31 mouse cellular contexts compared by ENCODE assay signal in the genomic region with DNA sequence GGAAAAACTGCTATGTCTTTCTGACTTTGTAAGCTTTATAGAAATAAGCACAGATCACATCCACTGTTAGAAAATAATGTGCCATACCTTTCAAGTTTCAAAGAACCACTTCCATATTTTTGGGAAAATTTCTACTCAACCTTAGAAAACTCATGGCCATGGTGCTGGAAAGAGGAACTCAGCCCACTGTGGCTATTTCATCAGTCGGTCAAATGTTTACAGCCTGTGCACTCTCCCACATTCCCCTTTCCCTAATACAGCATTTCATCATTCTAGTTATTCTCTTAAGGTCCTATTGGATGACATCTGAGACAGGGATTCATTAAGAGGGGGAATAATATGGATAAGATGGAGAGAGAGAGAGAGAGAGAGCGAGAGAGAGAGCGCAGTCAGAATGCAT. TPM values are rescaled to one million over a fixed set of nuclear protein-coding genes. Genes with fewer than 3 reads are reported as not detected.
DNase-seq lines count a peak whose midpoint lies in the region; ATAC-seq and TF ChIP-seq lines count a peak whose summit lies in the region.
"Had no signal": no experiment of that assay in that cellular context is flagged by ENCODE, and none has a peak within 500 bp of the region (broad histone marks: within the 10 kb centered on the region; RNA-seq: fewer than 3 reads in every experiment).

No protein-coding gene starts in this region.

- DNase-seq in lung, postnatal 36 days = peak; percentile 15
- no peak for DNase-seq in lung, adult 2 months
- no peak for DNase-seq in urinary bladder, postnatal 14 days (ENCODE audit: low spot score)
- DNase-seq in thymus, postnatal 0 days (ENCODE audit: low spot score) = no peak
- DNase-seq: adrenal gland, adult 2 months; adrenal gland, postnatal 10 days; adrenal gland, postnatal 25 days; B cell, adult 2 months; cerebellum, adult 11 months; cerebellum, adult 18-20 months; cerebellum, adult 8-10 months; cerebellum, adult 9-11 months; cerebellum, postnatal 14 days; cerebellum, postnatal 36 days; embryo, embryonic 11 days had no signal

- TF ChIP-seq CTCF in lung, adult 2 months (IDR thresholded peaks at IDR 0.05; ENCODE audit: insufficient read depth, low read length) = no peak

- WGBS in lung, adult 2 months = 80% methylated on average over 3 of the region's 3 CpGs

- peak; percentile 38 for ATAC-seq in megakaryocyte, adult 5-6 weeks (ENCODE audit: poor library complexity, severe bottlenecking)
- ATAC-seq: activated CD4-positive, CD25-positive, alpha-beta regulatory T cell, adult 4 months; CD4-positive, CD25-positive, alpha-beta regulatory T cell, adult 4 months; forebrain, embryonic 14.5 days; forebrain, embryonic 16.5 days; Patski had no signal

- TF ChIP-seq POLR2A in lung, adult 2 months (IDR thresholded peaks at IDR 0.05; ENCODE audit: borderline replicate concordance, extremely low read depth, low read depth, low read length) = no peak

- H3K4me3 ChIP-seq in lung, adult 2 months (replicated peaks; ENCODE audit: extremely low read depth, low read depth, low read length) = no peak overlapping the region
- H3K4me3 ChIP-seq: embryonic facial prominence, embryonic 13.5 days; embryonic facial prominence, embryonic 15.5 days; erythroblast, embryonic 14.5 days; forebrain, embryonic 10.5 days; forebrain, embryonic 12.5 days had no signal

- no peaks in the 10 kb centered on the region for H3K4me1 ChIP-seq in lung, adult 2 months (ENCODE audit: control insufficient read depth, insufficient read depth, low read length)

RNA-seq across cellular contexts. Expression of a gene that starts 2.2 kb away (rescaled TPM):
- 0.87 and 1.5 TPM in 2 replicates for polyA plus RNA-seq in lung, adult 2 months (2012; rRNA removed)
- not detected in 2 replicates for total RNA-seq in megakaryocyte, adult 5-6 weeks (2015)
- not detected in 2 replicates for total RNA-seq in megakaryocyte, adult 5-6 weeks (2017)
- polyA plus RNA-seq in thymus, postnatal 0 days (2015; fragmentation: Nextera tagmentation; extraction: Ambion mirVana) = 0.94 and 1.3 TPM in 2 replicates
- total RNA-seq: adrenal gland, adult 2 months; adrenal gland, postnatal 10 days; adrenal gland, postnatal 25 days; adrenal gland, postnatal 4 days; CH12.LX had no signal
- polyA plus RNA-seq: activated CD4-positive, CD25-positive, alpha-beta regulatory T cell, adult 4 months; brain, embryonic 14.5 days; forebrain, embryonic 10.5 days; forebrain, embryonic 12.5 days; forebrain, embryonic 14.5 days; Patski had no signal

RNA-seq across cellular contexts. Expression of a gene that starts 10.6 kb away (rescaled TPM):
- 247 and 423 TPM in 2 replicates for polyA plus RNA-seq in lung, adult 2 months (2012; rRNA removed)
- not detected in 2 replicates for total RNA-seq in megakaryocyte, adult 5-6 weeks (2015)
- total RNA-seq in megakaryocyte, adult 5-6 weeks (2017) = not detected in 2 replicates
- 0.12 and 0.22 TPM in 2 replicates for polyA plus RNA-seq in thymus, postnatal 0 days (2015; fragmentation: Nextera tagmentation; extraction: Ambion mirVana)
- total RNA-seq: adrenal gland, adult 2 months; adrenal gland, postnatal 10 days; adrenal gland, postnatal 25 days; adrenal gland, postnatal 4 days; CH12.LX; common myeloid progenitor, adult 5-6 weeks had no signal
- polyA plus RNA-seq: activated CD4-positive, CD25-positive, alpha-beta regulatory T cell, adult 4 months; adrenal gland, adult 2 months; brain, embryonic 14.5 days; CD4-positive, CD25-positive, alpha-beta regulatory T cell, adult 4 months; erythroblast, embryonic 14.5 days; forebrain, embryonic 10.5 days; forebrain, embryonic 12.5 days; forebrain, embryonic 14.5 days; forebrain, embryonic 16.5 days; G1E had no signal

RNA-seq across cellular contexts. Expression of a gene that starts 11.5 kb away (rescaled TPM):
- polyA plus RNA-seq in lung, adult 2 months (2012; rRNA removed) = 49.0 and 65.2 TPM in 2 replicates
- 1.5 and 6.3 TPM in 2 replicates for total RNA-seq in megakaryocyte, adult 5-6 weeks (2015)
- total RNA-seq in megakaryocyte, adult 5-6 weeks (2017) = 0.99 TPM in 1 of 2 replicates, not detected in the other
- 84.2 and 88.9 TPM in 2 replicates for polyA plus RNA-seq in thymus, postnatal 0 days (2015; fragmentation: Nextera tagmentation; extraction: Ambion mirVana)
- total RNA-seq: CH12.LX had no signal
- polyA plus RNA-seq: activated CD4-positive, CD25-positive, alpha-beta regulatory T cell, adult 4 months; CD4-positive, CD25-positive, alpha-beta regulatory T cell, adult 4 months; Patski had no signal

RNA-seq across cellular contexts. Expression of a gene that starts 15.4 kb away (rescaled TPM):
- polyA plus RNA-seq in lung, adult 2 months (2012; rRNA removed) = 18.2 and 36.7 TPM in 2 replicates
- 0.56 and 0.64 TPM in 2 replicates for total RNA-seq in megakaryocyte, adult 5-6 weeks (2015)
- total RNA-seq in megakaryocyte, adult 5-6 weeks (2017) = 0.26 TPM in 1 of 2 replicates, not detected in the other
- 1.3 and 3.5 TPM in 2 replicates for polyA plus RNA-seq in thymus, postnatal 0 days (2015; fragmentation: Nextera tagmentation; extraction: Ambion mirVana)
- total RNA-seq: CH12.LX had no signal
- polyA plus RNA-seq: activated CD4-positive, CD25-positive, alpha-beta regulatory T cell, adult 4 months; CD4-positive, CD25-positive, alpha-beta regulatory T cell, adult 4 months had no signal

RNA-seq across cellular contexts. Expression of a gene that starts 24.5 kb away (rescaled TPM):
- polyA plus RNA-seq in lung, adult 2 months (2012; rRNA removed) = 0.25 and 0.77 TPM in 2 replicates
- not detected in 2 replicates for total RNA-seq in megakaryocyte, adult 5-6 weeks (2015)
- not detected in 2 replicates for total RNA-seq in megakaryocyte, adult 5-6 weeks (2017)
- 0.66 and 0.67 TPM in 2 replicates for polyA plus RNA-seq in thymus, postnatal 0 days (2015; fragmentation: Nextera tagmentation; extraction: Ambion mirVana)
- total RNA-seq: adrenal gland, adult 2 months; adrenal gland, postnatal 10 days; adrenal gland, postnatal 25 days; adrenal gland, postnatal 4 days; CH12.LX; common myeloid progenitor, adult 5-6 weeks; G1E had no signal
- polyA plus RNA-seq: activated CD4-positive, CD25-positive, alpha-beta regulatory T cell, adult 4 months; adrenal gland, adult 2 months; CD4-positive, CD25-positive, alpha-beta regulatory T cell, adult 4 months; erythroblast, embryonic 14.5 days; forebrain, embryonic 12.5 days; G1E had no signal

Comparison
In these comparisons a context has a peak if more than half of its experiments do, and no peak if none do; other contexts are left out.
1. RNA of a gene that starts 10.6 kb away (polyA plus RNA-seq): 247 to 423 TPM in lung, adult 2 months; 0.12 to 0.22 TPM in thymus, postnatal 0 days; every median in the first group is over 100 times any median in the second.